ENCODE assay signal across 28 mouse cellular contexts in the genomic region with DNA sequence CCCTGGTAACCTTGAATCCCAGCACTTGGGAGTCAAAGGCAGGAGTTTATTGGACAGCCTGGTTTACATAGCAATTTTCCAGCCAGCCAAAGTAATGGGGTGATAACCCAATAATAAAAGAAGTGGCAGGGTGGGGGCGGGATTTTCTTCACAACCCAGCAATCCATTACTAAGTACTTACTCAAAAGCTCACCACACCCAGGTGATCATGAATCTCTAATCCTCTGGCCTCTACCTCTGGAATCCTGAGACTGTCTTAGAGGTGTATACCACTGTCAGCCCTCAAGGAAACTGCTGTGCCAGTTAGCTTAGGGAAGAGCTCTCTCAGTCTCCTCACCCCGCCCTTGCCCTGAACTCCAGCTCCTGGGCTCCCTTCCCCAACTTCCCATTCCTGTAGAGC. TPM values are rescaled to one million over a fixed set of nuclear protein-coding genes. Genes with fewer than 3 reads are reported as not detected.
DNase-seq lines count a peak whose midpoint lies in the region; ATAC-seq and TF ChIP-seq lines count a peak whose summit lies in the region.
"Had no signal": no experiment of that assay in that cellular context is flagged by ENCODE, and none has a peak within 500 bp of the region (broad histone marks: within the 10 kb centered on the region; RNA-seq: fewer than 3 reads in every experiment).

No protein-coding gene starts in this region.

- no peaks in the 10 kb centered on the region for H3K9me3 ChIP-seq in liver, embryonic 13.5 days (replicated peaks)
- no peaks in the 10 kb centered on the region for H3K9me3 ChIP-seq in liver, embryonic 11.5 days (ENCODE audit: control insufficient read depth, low read length)
- H3K9me3 ChIP-seq: embryonic facial prominence, embryonic 10.5 days; embryonic facial prominence, embryonic 13.5 days; forebrain, embryonic 12.5 days; forebrain, embryonic 15.5 days; hindbrain, embryonic 13.5 days had no signal

- no peak for ATAC-seq in liver, embryonic 13.5 days (ENCODE audit: low read depth)
- no peak for ATAC-seq in liver, embryonic 11.5 days (replicated peaks; ENCODE audit: low FRiP score)
- ATAC-seq: activated CD4-positive, CD25-positive, alpha-beta regulatory T cell, adult 4 months; CD4-positive, CD25-positive, alpha-beta regulatory T cell, adult 4 months; forebrain, embryonic 15.5 days; hindbrain, embryonic 16.5 days had no signal

- peaks cover 71% of the 10 kb centered on the region for H3K4me1 ChIP-seq in liver, embryonic 13.5 days (replicated peaks)
- peaks cover 12% of the 10 kb centered on the region for H3K4me1 ChIP-seq in liver, embryonic 11.5 days (replicated peaks; ENCODE audit: control insufficient read depth, insufficient read depth, low read length)
- H3K4me1 ChIP-seq in thymus, adult 2 months (replicated peaks; ENCODE audit: control insufficient read depth, insufficient read depth, low read length) = peaks cover 22% of the 10 kb centered on the region
- H3K4me1 ChIP-seq: embryonic facial prominence, embryonic 13.5 days; forebrain, embryonic 12.5 days; forebrain, embryonic 15.5 days had no signal

- 83% methylated on average over 2 of the region's 2 CpGs for WGBS in liver, embryonic 13.5 days (ENCODE audit: insufficient replicate concordance)
- 86% methylated on average over 2 of the region's 2 CpGs for WGBS in liver, embryonic 11.5 days
- 96% methylated on average over 2 of the region's 2 CpGs for WGBS in thymus, adult 2 months

- H3K36me3 ChIP-seq in liver, embryonic 13.5 days = peaks cover 17% of the 10 kb centered on the region
- H3K36me3 ChIP-seq in liver, embryonic 11.5 days (ENCODE audit: control insufficient read depth, insufficient read depth, low read length) = 0 out of 2 replicates have a peak, but pooled peaks cover 2% of the 10 kb centered on the region
- H3K36me3 ChIP-seq in thymus, adult 2 months (ENCODE audit: control insufficient read depth, insufficient read depth, low read length) = no peaks in the 10 kb centered on the region
- H3K36me3 ChIP-seq: embryonic facial prominence, embryonic 10.5 days; embryonic facial prominence, embryonic 13.5 days; forebrain, embryonic 12.5 days; forebrain, embryonic 15.5 days had no signal

- H3K4me2 ChIP-seq in liver, embryonic 13.5 days = no peak overlapping the region
- H3K4me2 ChIP-seq in liver, embryonic 11.5 days = no peak overlapping the region
- H3K4me2 ChIP-seq: embryonic facial prominence, embryonic 13.5 days; forebrain, embryonic 12.5 days; forebrain, embryonic 15.5 days; heart, embryonic 11.5 days; hindbrain, embryonic 13.5 days had no signal

- no peak overlapping the region for H3K4me3 ChIP-seq in liver, embryonic 13.5 days (replicated peaks)
- H3K4me3 ChIP-seq in liver, embryonic 11.5 days (ENCODE audit: low read depth, low read length) = no peak overlapping the region
- no peak overlapping the region for H3K4me3 ChIP-seq in thymus, adult 2 months (ENCODE audit: control insufficient read depth, insufficient read depth, low read length)
- H3K4me3 ChIP-seq: embryonic facial prominence, embryonic 10.5 days; embryonic facial prominence, embryonic 13.5 days; erythroblast, embryonic 14.5 days; forebrain, embryonic 12.5 days; forebrain, embryonic 15.5 days; hindbrain, embryonic 13.5 days had no signal

- H3K27me3 ChIP-seq in liver, embryonic 13.5 days = no peaks in the 10 kb centered on the region
- H3K27me3 ChIP-seq in liver, embryonic 11.5 days (replicated peaks; ENCODE audit: control insufficient read depth, insufficient read depth, low read length) = no peaks in the 10 kb centered on the region
- H3K27me3 ChIP-seq in thymus, adult 2 months (ENCODE audit: control insufficient read depth, insufficient read depth, low read length) = no peaks in the 10 kb centered on the region
- H3K27me3 ChIP-seq: embryonic facial prominence, embryonic 13.5 days; forebrain, embryonic 12.5 days; forebrain, embryonic 15.5 days; hindbrain, embryonic 13.5 days had no signal

- no peak for TF ChIP-seq POLR2A in thymus, adult 2 months (IDR thresholded peaks at IDR 0.05; ENCODE audit: control insufficient read depth, extremely low read depth, insufficient read depth, low read length, poor library complexity)

- H3K9ac ChIP-seq in liver, embryonic 13.5 days = no peak overlapping the region; the same call in 1 of the 2 replicates
- no peak overlapping the region for H3K9ac ChIP-seq in liver, embryonic 11.5 days (ENCODE audit: low read depth, low read length)
- H3K9ac ChIP-seq: embryonic facial prominence, embryonic 13.5 days; forebrain, embryonic 12.5 days; forebrain, embryonic 15.5 days; hindbrain, embryonic 13.5 days had no signal

- peak overlapping the region; percentile 41; the same call in 1 of the 2 replicates for H3K27ac ChIP-seq in liver, embryonic 13.5 days
- H3K27ac ChIP-seq in liver, embryonic 11.5 days (ENCODE audit: low read depth, low read length) = no peak overlapping the region
- H3K27ac ChIP-seq in thymus, adult 2 months (ENCODE audit: control insufficient read depth, insufficient read depth, low read length) = no peak overlapping the region
- H3K27ac ChIP-seq: embryonic facial prominence, embryonic 10.5 days; embryonic facial prominence, embryonic 13.5 days; forebrain, embryonic 12.5 days; forebrain, embryonic 15.5 days; hindbrain, embryonic 13.5 days had no signal

- no peak for DNase-seq in liver, embryonic 13.5 days
- no peak for DNase-seq in liver, embryonic 11.5 days (ENCODE audit: low spot score)
- DNase-seq in R1 (ENCODE audit: low read depth, low spot score) = peak; percentile 46
- DNase-seq in ZHBTc4 (ENCODE audit: low read depth, low spot score) = peak; percentile 81
- DNase-seq in thymus, adult 2 months = no peak
- DNase-seq in kidney, postnatal 4 days = no peak
- DNase-seq: adrenal gland, adult 8-10 months; adrenal gland, postnatal 25 days; cerebellum, adult 11-12 months; cerebellum, adult 8-10 months; cerebellum, postnatal 10 days; cerebellum, postnatal 36 days; embryo, embryonic 11 days; gastrocnemius, postnatal 14 days; heart, adult 11 months had no signal

- TF ChIP-seq CTCF in thymus, adult 2 months (IDR thresholded peaks at IDR 0.05; ENCODE audit: borderline replicate concordance, control insufficient read depth, extremely low read depth, insufficient read depth, low read length, poor library complexity) = no peak

RNA-seq across cellular contexts. Expression of gene Tmem120b, which starts 18.3 kb away (rescaled TPM):
- polyA plus RNA-seq in liver, embryonic 13.5 days (2015; fragmentation: Nextera tagmentation; extraction: Ambion mirVana) = 23.0 and 24.2 TPM in 2 replicates
- polyA plus RNA-seq in liver, embryonic 11.5 days (2014; fragmentation: Nextera tagmentation; extraction: Ambion mirVana) = 24.3 and 24.8 TPM in 2 replicates
- 43.6 and 45.7 TPM in 2 replicates for polyA plus RNA-seq in thymus, adult 2 months (2012; rRNA removed)

RNA-seq across cellular contexts. Expression of gene Morn3, which starts 39.7 kb away (rescaled TPM):
- polyA plus RNA-seq in liver, embryonic 13.5 days (2015; fragmentation: Nextera tagmentation; extraction: Ambion mirVana) = not detected in 2 replicates
- not detected in 2 replicates for polyA plus RNA-seq in liver, embryonic 11.5 days (2014; fragmentation: Nextera tagmentation; extraction: Ambion mirVana)
- 0.15 TPM in 1 of 2 replicates, not detected in the other for polyA plus RNA-seq in thymus, adult 2 months (2012; rRNA removed)
- polyA plus RNA-seq: C2C12; embryonic facial prominence, embryonic 10.5 days; embryonic facial prominence, embryonic 13.5 days; erythroblast, embryonic 14.5 days; heart, embryonic 14.5 days; heart, postnatal 0 days had no signal

RNA-seq across cellular contexts. Expression of gene Rhof, which starts 46.0 kb away (rescaled TPM):
- polyA plus RNA-seq in liver, embryonic 13.5 days (2015; fragmentation: Nextera tagmentation; extraction: Ambion mirVana) = 2.5 and 3.4 TPM in 2 replicates
- polyA plus RNA-seq in liver, embryonic 11.5 days (2014; fragmentation: Nextera tagmentation; extraction: Ambion mirVana) = 4.6 and 4.8 TPM in 2 replicates
- polyA plus RNA-seq in thymus, adult 2 months (2012; rRNA removed) = 45.1 and 51.9 TPM in 2 replicates

RNA-seq across cellular contexts. Expression of gene Setd1b, which starts 55.5 kb away (rescaled TPM):
- polyA plus RNA-seq in liver, embryonic 13.5 days (2015; fragmentation: Nextera tagmentation; extraction: Ambion mirVana) = 3.4 and 3.8 TPM in 2 replicates
- polyA plus RNA-seq in liver, embryonic 11.5 days (2014; fragmentation: Nextera tagmentation; extraction: Ambion mirVana) = 7.9 and 9.6 TPM in 2 replicates
- polyA plus RNA-seq in thymus, adult 2 months (2012; rRNA removed) = 45.5 and 66.9 TPM in 2 replicates

Comparison
In these comparisons a context has a peak if more than half of its experiments do, and no peak if none do; other contexts are left out.
1. DNase-seq: peak in R1 (single experiment) and ZHBTc4 (single experiment); none in liver, embryonic 13.5 days (single experiment), liver, embryonic 11.5 days (single experiment), thymus, adult 2 months (single experiment) and kidney, postnatal 4 days (0 of 2).